Mouse (Mus musculus): ENCODE measurements around the gene Gdpgp1. TPM values are rescaled to one million over a fixed set of nuclear protein-coding genes. Genes with fewer than 3 reads are reported as not detected.

Gene Gdpgp1
- total RNA-seq, 1 experiment from 2014 or later, result 3.0 TPM

DNA sequence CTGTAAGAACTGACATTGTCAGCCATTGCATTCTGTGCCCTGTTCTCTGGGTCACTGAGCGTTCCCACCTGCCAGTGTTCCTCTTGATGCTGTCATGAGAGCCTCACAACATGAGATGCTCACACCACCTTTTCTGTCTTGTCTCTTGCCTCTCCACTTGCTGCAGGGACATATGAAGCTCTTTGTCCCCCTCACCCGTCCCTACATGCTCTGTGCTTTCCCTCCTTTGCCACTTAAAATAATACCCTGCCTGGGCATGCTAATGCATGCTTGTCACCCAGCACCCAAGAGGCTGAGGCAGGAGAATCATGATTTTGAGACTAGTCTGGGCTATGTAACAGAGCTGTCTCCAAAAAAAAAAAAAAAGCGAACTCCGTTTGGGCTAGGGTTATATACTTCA, 21.7 kb upstream of the Gdpgp1 start:
- no peak for ATAC-seq (replicated peaks in 1 of 2; ENCODE audit: insufficient read depth in 1 of 2, low FRiP score in 2 of 2, low TSS enrichment in 1 of 2, low read depth in 1 of 2, poor library complexity in 2 of 2, severe bottlenecking in 2 of 2)

DNA sequence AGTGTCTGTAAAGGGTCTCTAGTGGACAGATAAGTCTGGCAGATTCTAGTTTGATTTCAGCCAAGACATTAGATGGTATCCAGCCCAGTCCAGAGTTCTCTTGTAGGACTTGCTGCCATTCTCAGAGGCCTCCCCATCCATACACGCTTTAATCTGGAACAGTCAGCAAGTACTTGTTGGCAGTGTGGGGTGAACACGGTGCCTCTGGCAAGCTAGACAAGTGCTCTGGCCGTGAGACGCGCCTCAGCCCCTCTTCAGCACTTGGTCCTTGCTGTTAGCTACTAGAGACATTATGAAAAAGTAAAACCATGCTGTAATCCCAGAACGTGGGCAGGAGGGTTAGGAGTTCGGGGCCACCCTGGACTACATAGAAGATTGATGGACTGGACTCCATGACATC, 19.1 kb upstream of the Gdpgp1 start:
- no peak for ATAC-seq (replicated peaks in 1 of 2; ENCODE audit: insufficient read depth in 1 of 2, low FRiP score in 2 of 2, low TSS enrichment in 1 of 2, low read depth in 1 of 2, poor library complexity in 2 of 2, severe bottlenecking in 2 of 2)

DNA sequence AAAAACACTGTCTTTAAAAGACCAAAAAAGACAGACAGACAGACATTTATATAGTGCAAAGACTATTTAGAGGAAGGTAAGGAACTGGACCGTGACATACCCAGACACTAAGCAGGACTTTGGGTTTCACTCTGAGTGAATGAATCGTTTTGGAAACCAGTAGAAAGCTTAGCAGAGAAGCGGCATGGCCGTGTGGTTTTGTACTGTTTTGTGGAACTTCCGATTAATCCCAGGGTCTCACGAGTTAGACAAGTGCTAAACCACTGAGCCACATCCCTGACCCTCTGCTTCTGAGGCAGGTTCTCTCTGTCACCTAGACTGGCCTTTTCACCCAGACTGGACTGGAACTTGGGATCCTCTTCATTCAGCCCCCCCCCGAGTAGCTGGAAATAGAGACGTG, 18.2 kb upstream of the Gdpgp1 start:
- no peak for ATAC-seq (replicated peaks in 1 of 2; ENCODE audit: insufficient read depth in 1 of 2, low FRiP score in 2 of 2, low TSS enrichment in 1 of 2, low read depth in 1 of 2, poor library complexity in 2 of 2, severe bottlenecking in 2 of 2)

DNA sequence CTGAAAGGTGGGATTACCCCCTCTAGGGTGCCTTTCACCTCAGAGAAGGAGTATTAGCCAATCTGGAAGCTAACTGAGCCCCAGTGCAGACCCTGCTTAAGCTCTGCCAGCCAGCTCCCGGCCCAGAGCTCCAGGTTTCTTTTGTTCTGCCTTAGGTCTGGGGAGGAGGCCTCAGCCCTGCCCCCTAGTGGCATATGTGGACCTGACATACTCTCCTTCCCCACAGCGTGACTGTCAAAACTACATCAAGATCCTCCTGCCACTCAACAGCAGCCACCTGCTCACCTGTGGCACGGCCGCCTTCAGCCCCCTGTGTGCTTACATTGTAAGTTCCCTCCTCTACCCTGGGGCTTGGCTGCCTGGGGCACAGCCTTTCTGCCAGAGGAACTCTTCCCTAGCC, 17.3 kb upstream of the Gdpgp1 start:
- ATAC-seq (replicated peaks in 1 of 2; ENCODE audit: insufficient read depth in 1 of 2, low FRiP score in 2 of 2, low TSS enrichment in 1 of 2, low read depth in 1 of 2, poor library complexity in 2 of 2, severe bottlenecking in 2 of 2), result peak; percentile 87 to 88

DNA sequence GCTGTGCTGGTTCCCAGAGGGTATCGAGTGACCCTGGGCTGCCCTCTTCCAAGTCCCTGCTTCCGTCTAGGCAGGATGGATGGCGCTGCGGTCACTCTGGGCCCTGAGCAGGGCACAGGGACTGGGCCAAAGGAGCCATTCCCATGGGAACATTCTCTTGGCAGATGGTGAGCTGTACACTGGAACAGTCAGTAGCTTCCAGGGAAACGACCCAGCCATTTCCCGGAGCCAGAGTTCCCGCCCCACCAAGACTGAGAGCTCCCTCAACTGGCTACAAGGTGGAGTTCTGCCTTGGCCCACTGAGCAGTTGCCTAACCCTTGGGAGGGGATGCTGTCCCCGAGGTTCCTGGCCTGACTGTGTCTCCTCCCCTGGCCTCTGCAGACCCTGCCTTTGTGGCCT, 16.1 kb upstream of the Gdpgp1 start:
- no peak for ATAC-seq (replicated peaks in 1 of 2; ENCODE audit: insufficient read depth in 1 of 2, low FRiP score in 2 of 2, low TSS enrichment in 1 of 2, low read depth in 1 of 2, poor library complexity in 2 of 2, severe bottlenecking in 2 of 2)

DNA sequence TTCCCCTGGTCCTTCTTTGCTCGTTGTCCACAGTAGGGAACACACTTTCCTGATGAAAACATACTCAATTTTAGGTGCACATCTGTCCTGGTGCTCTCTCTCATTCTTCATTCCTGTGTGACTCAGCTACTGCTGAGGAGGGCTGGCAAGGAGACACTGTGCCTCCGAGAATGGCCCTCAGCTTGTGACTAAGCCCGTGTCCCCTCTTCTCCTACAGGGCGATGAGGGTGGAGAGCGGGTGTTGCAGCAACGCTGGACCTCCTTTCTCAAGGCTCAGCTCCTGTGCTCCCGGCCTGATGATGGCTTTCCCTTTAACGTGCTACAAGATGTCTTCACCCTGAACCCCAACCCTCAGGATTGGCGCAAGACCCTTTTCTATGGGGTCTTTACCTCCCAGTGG, 14.0 kb upstream of the Gdpgp1 start:
- no peak for ATAC-seq (replicated peaks in 1 of 2; ENCODE audit: insufficient read depth in 1 of 2, low FRiP score in 2 of 2, low TSS enrichment in 1 of 2, low read depth in 1 of 2, poor library complexity in 2 of 2, severe bottlenecking in 2 of 2)

DNA sequence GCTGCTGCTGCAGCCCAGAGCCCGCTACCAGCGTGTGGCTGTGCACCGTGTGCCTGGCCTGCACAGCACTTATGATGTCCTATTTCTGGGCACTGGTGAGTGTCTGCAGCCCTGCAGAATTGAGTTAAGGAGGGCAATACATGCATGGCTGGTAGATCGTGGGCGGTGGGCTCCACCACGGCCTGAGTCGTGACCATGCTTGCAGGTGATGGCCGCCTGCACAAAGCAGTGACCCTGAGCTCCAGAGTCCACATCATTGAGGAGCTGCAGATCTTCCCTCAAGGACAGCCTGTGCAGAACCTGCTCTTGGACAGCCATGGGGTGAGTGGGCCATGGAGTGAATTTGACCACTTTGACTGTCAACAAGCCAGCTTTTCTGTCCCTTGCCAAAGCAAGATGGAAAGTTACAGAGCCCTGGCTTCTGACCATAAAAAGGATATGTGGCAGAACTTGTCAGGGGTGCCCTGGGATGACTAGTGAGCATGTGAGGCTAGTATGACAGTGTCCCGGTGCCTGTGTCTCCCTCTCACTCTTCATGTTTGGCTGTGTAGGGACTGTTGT, 12.3 kb upstream of the Gdpgp1 start:
- ATAC-seq (replicated peaks in 1 of 2; ENCODE audit: insufficient read depth in 1 of 2, low FRiP score in 2 of 2, low TSS enrichment in 1 of 2, low read depth in 1 of 2, poor library complexity in 2 of 2, severe bottlenecking in 2 of 2), result no peak

DNA sequence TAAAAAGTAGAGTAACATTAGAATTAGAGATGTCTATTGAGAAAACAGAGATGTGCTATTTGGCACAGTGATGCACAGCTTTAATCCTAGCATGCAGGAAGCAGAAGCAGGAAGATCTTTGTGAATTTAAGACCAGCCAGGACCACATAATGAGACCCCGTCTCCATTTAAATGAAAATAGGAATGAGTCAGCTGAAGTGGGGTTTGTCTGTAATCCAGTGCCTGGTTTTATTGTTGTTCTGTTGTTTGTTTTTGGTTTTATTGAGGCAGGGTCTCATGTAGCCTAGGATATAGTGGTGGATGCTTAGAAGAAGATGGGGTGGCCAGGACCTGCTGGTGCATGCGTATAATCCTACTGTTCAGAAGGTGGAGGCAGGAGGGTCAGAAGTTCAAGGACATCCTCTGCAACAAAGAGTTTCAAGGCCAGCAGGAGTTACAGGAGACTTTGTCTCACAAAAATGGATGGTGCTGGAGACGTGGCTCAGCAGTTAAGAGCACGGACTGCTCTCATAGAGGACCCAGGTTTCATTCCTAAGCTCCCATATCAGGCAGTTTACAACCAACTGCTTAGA, 11.4 kb upstream of the Gdpgp1 start:
- no peak for ATAC-seq (replicated peaks in 1 of 2; ENCODE audit: insufficient read depth in 1 of 2, low FRiP score in 2 of 2, low TSS enrichment in 1 of 2, low read depth in 1 of 2, poor library complexity in 2 of 2, severe bottlenecking in 2 of 2)

DNA sequence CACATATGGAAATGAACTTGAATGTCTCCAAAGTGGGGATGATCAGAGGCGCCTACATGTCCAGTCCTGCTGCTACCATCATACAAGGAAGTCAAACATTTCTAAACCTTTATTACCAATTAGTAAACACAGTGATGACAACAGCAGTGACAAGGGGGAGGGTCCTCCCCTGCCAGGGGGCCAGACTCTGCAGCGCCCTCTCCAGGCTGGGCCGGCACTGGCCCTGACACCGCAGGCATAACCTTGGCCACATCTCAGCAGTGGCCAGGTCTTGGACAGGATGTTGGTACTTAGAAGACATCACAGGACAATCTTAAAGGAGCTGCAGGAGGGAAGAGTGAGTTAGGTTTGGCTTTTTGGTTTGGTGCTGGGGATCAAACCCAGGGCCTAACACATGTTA, 5.6 kb upstream of the Gdpgp1 start:
- ATAC-seq (replicated peaks in 1 of 2; ENCODE audit: insufficient read depth in 1 of 2, low FRiP score in 2 of 2, low TSS enrichment in 1 of 2, low read depth in 1 of 2, poor library complexity in 2 of 2, severe bottlenecking in 2 of 2), result no peak; a peak in 1 of 4 replicates

DNA sequence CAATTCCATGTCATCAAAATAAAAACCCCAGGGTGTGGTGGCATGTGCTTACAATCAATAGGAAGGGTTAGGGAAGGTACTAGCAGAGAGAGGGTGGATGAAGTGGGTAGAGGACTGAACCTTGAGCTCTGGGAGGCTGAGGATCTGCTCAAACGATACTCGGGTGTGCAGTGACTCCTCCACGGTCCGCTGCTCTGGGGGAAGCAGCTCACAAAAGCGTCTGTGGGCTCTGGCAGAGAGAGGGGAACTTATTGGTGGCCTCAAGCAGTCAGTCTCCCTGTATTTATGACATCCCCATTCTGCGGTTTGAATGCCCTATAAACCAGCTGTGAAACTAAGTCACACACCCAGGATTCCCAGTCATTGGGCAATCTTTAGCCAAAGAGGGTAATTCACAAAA, 2.5 kb upstream of the Gdpgp1 start:
- no peak for ATAC-seq (replicated peaks in 1 of 2; ENCODE audit: insufficient read depth in 1 of 2, low FRiP score in 2 of 2, low TSS enrichment in 1 of 2, low read depth in 1 of 2, poor library complexity in 2 of 2, severe bottlenecking in 2 of 2)

DNA sequence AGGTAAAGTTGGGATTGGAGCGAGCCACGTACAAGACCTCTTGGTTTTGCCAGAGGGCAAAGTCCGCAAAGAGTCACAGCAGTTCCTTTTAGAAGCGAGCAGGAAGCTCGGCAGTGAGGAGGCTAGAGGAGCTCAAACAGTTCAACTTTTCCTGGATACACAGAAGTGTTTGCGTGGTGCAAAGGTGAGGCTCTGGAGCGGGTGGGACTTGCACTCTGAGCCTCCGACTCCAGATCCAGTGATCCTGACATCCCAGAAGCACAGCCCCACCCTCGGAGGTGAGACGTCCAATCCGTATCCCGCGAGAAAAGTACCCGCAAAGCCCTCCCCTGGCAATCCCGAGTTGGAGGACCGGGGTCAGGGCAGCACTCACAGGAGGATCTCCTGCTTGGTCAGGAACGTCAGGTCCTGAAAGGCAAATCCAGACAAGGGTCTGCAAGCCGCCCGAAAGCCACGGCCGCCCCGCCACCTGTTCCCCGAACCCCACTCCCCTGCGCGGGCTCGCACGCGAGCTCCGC, 635 bp upstream of the Gdpgp1 start:
- ATAC-seq (replicated peaks in 1 of 2; ENCODE audit: insufficient read depth in 1 of 2, low FRiP score in 2 of 2, low TSS enrichment in 1 of 2, low read depth in 1 of 2, poor library complexity in 2 of 2, severe bottlenecking in 2 of 2), result 0 out of 4 replicates have a peak, but pooled peaks of 1 of the 2 experiments have one; percentile 5

DNA sequence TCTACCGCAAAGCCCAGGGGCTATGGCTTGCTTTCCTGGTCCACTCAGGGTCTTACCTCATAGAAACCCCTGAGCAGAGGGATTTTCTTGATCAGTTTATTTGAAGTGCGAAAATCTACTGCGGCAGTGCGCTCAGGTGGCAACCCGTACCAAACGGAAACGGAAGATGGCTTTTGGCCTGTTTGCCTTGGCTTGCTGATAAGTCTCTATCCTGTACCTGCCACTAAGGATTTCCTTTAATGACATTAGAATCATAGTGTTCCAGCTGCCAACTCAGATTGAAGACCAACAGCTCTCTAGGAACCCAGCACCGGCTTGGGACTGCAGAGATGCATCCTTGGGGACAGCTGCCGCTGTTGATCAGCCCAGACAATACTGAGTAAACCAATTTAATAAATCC, 1.1 kb downstream of the Gdpgp1 start:
- ATAC-seq (replicated peaks in 1 of 2; ENCODE audit: insufficient read depth in 1 of 2, low FRiP score in 2 of 2, low TSS enrichment in 1 of 2, low read depth in 1 of 2, poor library complexity in 2 of 2, severe bottlenecking in 2 of 2), result no peak

DNA sequence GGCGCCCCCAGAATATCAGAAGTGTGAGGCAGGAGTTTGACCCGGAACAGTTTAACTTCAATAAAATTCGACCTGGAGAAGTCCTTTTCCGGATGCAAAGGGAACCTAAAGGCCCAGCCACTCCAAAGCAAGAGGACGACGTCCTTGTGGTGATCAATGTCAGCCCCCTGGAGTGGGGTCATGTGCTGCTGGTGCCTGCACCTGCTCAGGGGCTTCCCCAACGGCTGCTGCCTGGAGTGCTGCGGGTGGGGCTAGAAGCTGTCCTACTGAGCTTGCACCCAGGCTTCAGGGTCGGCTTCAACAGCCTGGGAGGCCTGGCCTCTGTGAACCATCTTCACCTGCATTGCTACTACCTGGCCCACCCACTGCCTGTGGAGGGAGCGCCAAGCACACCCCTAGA, 5.9 kb downstream of the Gdpgp1 start:
- no peak for ATAC-seq (replicated peaks in 1 of 2; ENCODE audit: insufficient read depth in 1 of 2, low FRiP score in 2 of 2, low TSS enrichment in 1 of 2, low read depth in 1 of 2, poor library complexity in 2 of 2, severe bottlenecking in 2 of 2)

DNA sequence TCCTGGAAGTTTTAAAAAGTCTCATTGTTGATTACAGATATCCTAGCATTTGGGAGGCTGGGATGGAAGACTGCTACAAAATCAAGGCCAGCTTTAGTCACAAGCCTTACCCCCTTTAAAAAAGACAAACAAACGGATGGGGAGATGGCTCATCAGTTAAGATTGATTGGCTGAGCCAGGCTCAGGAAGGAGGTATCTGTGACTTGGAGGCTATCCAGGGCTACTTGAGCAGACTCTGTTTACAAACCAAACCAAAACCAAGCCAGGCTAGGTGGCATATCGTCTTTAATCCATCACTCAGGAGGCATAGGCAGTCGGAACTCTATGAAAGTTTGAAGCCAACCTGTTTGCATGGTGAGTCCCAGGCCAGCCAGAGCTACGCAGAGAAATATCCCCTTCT, 9.0 kb downstream of the Gdpgp1 start:
- ATAC-seq (replicated peaks in 1 of 2; ENCODE audit: insufficient read depth in 1 of 2, low FRiP score in 2 of 2, low TSS enrichment in 1 of 2, low read depth in 1 of 2, poor library complexity in 2 of 2, severe bottlenecking in 2 of 2), result no peak

DNA sequence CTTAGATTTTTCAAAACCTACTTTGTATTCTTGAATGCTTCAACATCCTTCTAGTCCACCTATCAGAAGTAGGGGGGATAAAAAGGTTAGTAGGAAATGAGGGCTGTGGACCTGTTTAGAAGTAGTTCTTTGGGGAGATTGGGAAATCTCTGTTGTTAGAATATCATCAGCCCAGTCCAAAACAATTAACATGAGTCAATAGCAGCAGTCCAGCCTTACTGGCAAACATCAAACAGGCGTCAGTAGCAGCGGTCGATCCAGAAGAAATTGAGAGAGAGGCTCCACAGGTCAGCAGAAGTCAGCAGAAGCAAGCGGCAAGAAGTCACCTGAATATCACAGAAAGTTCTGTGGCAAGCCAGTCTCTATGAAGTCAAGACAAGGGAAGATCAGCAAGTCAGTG, 12.2 kb downstream of the Gdpgp1 start:
- no peak for ATAC-seq (replicated peaks in 1 of 2; ENCODE audit: insufficient read depth in 1 of 2, low FRiP score in 2 of 2, low TSS enrichment in 1 of 2, low read depth in 1 of 2, poor library complexity in 2 of 2, severe bottlenecking in 2 of 2)

DNA sequence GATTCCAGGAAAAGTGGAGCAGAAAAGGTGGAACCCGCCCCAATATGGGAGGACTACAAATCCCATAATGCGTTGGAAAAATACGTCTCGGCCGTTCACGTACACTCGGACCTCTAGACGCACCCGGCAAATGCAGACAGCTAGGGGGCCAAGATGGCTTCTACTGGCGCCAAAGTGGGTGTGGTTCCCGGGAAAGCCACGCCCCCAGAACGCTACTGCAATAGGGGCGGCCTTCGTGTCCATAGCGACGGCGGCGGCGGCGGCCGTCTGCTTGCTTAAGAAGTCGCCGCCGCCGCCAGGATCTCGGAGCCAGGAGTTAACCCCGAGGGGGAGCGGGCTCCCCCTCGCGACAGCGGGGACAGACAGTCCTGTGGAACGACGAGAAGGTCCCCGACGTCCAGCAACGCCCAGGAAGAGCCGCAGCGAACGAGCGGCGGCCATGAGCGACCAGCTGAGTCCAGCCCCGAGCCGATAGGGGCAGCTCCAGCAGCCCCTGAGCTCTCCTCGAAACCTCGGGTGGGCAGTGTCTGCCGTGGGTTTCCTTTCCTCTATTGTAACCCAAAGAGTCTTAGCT, 13.6 kb downstream of the Gdpgp1 start, which contains the start of gene Ttll13:
Ttll13 (plus strand) TSS at position 229 of the 574 bp plus-strand sequence.
- ATAC-seq (replicated peaks in 1 of 2; ENCODE audit: insufficient read depth in 1 of 2, low FRiP score in 2 of 2, low TSS enrichment in 1 of 2, low read depth in 1 of 2, poor library complexity in 2 of 2, severe bottlenecking in 2 of 2), result peak; percentile 97 to 98

DNA sequence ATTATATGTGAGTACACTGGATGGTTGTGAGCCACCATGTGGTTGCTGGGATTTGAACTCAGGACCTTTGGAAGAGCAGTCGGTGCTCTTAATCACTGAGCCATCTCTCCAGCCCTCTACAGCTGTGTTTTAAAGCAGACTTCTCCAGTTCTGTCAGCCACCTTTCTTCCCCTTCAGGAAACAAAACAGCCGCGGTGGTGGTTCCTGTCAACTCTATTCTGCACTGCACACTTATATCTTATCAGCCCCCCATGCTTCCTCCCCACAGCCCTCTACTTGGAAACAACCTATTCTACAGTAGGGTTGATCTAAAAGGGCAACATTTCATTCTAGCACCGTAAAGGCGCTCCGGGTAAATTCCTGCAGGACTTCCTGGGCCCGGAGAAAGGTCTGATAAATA, 14.2 kb downstream of the Gdpgp1 start:
- ATAC-seq (replicated peaks in 1 of 2; ENCODE audit: insufficient read depth in 1 of 2, low FRiP score in 2 of 2, low TSS enrichment in 1 of 2, low read depth in 1 of 2, poor library complexity in 2 of 2, severe bottlenecking in 2 of 2), result peak in 1 of 2 experiments; percentile 33; a peak in 2 of 4 replicates

DNA sequence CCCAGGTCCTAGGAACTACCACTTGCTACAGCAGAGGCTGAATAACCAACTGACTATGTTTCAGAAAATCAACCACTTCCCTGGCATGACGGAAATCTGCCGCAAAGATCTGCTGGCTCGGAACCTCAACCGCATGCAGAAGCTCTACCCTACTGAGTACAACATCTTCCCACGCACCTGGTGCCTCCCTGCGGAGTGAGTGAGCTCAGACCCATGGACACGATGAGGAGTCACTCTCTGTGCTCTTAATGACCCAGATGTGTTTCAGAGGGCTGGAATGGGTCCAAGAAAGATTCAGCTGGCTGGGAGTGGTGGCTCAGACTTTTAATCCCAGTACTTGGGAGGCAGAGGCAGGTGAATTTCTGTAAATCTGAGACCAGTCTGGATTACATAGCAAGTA, 19.8 kb downstream of the Gdpgp1 start:
- ATAC-seq (replicated peaks in 1 of 2; ENCODE audit: insufficient read depth in 1 of 2, low FRiP score in 2 of 2, low TSS enrichment in 1 of 2, low read depth in 1 of 2, poor library complexity in 2 of 2, severe bottlenecking in 2 of 2), result no peak

DNA sequence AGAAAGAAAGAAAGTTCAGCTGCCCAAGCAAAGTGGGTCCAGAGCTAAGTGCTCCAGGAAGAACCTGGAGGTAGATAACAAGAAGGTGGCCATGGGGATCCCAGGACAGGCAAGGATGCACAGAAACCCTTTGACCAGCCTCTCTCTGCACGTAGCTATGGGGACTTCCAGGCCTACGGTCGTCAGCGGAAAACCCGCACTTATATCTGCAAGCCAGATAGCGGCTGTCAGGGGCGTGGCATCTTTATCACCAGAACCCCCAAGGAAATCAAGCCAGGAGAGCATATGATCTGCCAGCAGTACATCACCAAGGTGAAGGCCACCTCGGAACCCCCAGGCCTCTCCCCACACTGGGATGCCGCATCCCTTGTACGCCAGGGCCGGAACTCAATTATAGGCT, 20.2 kb downstream of the Gdpgp1 start:
- ATAC-seq (replicated peaks in 1 of 2; ENCODE audit: insufficient read depth in 1 of 2, low FRiP score in 2 of 2, low TSS enrichment in 1 of 2, low read depth in 1 of 2, poor library complexity in 2 of 2, severe bottlenecking in 2 of 2), result no peak

All from hematopoietic stem cell, adult 5-6 weeks (primary cell).